Mouse (Mus musculus): ENCODE results near the gene Chpf2. TPM values are rescaled to one million over a fixed set of nuclear protein-coding genes. Genes with fewer than 3 reads are reported as not detected.

Gene Chpf2
- total and polyA plus RNA-seq, 3 experiments = 7.3 to 19.9 (median 15.8) TPM

GRCm38 (mm10) chr5:24601911-24602750 lies 15.6 kb downstream of the Chpf2 start:
- H3K4me3 ChIP-seq (ENCODE audit: low read depth, low read length) = no peak overlapping the region
- DNase-seq (ENCODE audit: low spot score) (no peak), ATAC-seq (ENCODE audit: extremely low read depth, insufficient number of reproducible peaks, low FRiP score, poor library complexity, severe bottlenecking) (no peak)
- peaks cover 10% of the 10 kb centered on the region for H3K4me1 ChIP-seq (ENCODE audit: insufficient read depth, low read depth, low read length)
- no peaks in the 10 kb centered on the region for H3K9me3 ChIP-seq (replicated peaks)
- H3K36me3 ChIP-seq (replicated peaks) = no peaks in the 10 kb centered on the region
- peaks cover 76% of the 10 kb centered on the region for H3K27me3 ChIP-seq (ENCODE audit: insufficient read depth, low read length)
- TF ChIP-seq GATA2 (IDR thresholded peaks at IDR 0.05; ENCODE audit: borderline replicate concordance, low read depth, low read length) = no peak
- no peak for TF ChIP-seq GATA1 (IDR thresholded peaks at IDR 0.05; ENCODE audit: borderline replicate concordance, low read length)
- TF ChIP-seq CTCF (IDR thresholded peaks at IDR 0.05; ENCODE audit: low read depth, low read length) = no peak
- TF ChIP-seq POLR2AphosphoS5 (IDR thresholded peaks at IDR 0.05; ENCODE audit: insufficient replicate concordance, low read depth, low read length) = no peak
- no peak for TF ChIP-seq TAL1 (conservative IDR thresholded peaks at IDR 0.05; ENCODE audit: low read depth, low read length)

DNA sequence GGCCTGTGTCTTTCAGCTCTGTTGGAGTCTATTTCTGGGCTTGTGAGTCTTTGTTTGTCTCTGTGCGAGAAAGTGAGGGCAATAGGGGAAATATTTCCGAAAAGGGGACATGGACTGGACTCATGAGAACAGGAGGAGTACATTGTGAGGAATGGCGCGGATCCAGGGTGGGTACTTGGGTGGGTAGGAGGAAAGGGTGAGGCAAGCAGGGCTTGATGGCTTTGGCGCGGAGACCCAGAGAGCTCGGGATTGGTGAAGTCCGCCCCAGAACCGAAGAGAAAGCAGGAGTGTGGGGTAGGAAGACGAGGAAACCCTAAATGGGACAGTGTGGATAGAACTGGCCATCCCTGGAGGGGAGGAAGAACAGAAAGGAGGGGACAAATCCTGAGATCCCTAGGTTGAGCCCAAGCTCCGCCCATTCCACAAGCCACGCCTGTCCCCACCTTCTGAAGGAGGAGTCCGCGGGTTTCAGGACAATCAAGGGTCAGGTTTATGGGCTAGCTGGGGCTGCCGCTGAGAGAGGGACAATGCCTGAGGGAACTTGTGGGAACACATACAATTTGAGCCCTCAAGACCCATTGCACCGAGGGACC lies 16.3 kb downstream of the Chpf2 start:
- Histone ChIP-seq H3K4me1 (ENCODE audit: insufficient read depth, low read depth, low read length) (peaks cover 8% of the 10 kb centered on the region), H3K27me3 (ENCODE audit: insufficient read depth, low read length) (peaks cover 76% of the 10 kb centered on the region), H3K4me3 (ENCODE audit: low read depth, low read length) (no peak overlapping the region), H3K36me3 (replicated peaks) (no peaks in the 10 kb centered on the region), H3K9me3 (replicated peaks) (no peaks in the 10 kb centered on the region)
- TF ChIP-seq CTCF (IDR thresholded peaks at IDR 0.05; ENCODE audit: low read depth, low read length) (no peak), GATA1 (IDR thresholded peaks at IDR 0.05; ENCODE audit: borderline replicate concordance, low read length) (no peak), TAL1 (conservative IDR thresholded peaks at IDR 0.05; ENCODE audit: low read depth, low read length) (no peak), GATA2 (IDR thresholded peaks at IDR 0.05; ENCODE audit: borderline replicate concordance, low read depth, low read length) (no peak), POLR2AphosphoS5 (IDR thresholded peaks at IDR 0.05; ENCODE audit: insufficient replicate concordance, low read depth, low read length) (no peak)
- no peak for ATAC-seq (ENCODE audit: extremely low read depth, insufficient number of reproducible peaks, low FRiP score, poor library complexity, severe bottlenecking)
- no peak for DNase-seq (ENCODE audit: low spot score)

DNA sequence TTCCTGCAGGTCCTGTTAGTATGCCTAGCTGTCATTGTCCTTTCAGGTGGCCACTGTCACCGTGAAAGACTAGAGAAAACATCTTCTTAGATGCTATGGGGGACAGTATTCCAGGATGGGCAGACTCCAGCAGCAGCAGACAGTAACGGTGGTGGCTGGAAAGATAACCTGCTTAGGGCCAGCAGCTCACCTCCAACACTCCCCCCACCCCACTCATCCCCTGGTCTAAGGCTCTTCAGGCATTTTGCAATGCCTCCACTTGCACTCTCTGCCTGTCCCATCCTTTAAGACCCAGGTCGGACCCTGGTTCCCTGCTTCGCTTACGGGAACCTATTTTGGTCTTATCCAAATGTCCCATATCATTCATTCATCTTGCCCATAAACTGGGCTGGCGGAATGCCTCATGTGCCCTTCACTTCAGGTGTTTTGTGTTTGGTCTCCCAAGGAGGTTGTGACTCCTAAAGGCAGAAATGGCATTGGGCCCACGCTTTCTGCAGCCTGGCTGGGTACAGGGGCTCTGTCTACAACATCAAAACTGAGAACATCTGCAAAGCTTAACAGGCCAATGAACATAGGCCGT lies 17.0 kb downstream of the Chpf2 start:
- Histone ChIP-seq H3K27me3 (ENCODE audit: insufficient read depth, low read length) (peaks cover 76% of the 10 kb centered on the region), H3K9me3 (replicated peaks) (no peaks in the 10 kb centered on the region), H3K36me3 (replicated peaks) (no peaks in the 10 kb centered on the region), H3K4me1 (ENCODE audit: insufficient read depth, low read depth, low read length) (peaks cover 3% of the 10 kb centered on the region), H3K4me3 (ENCODE audit: low read depth, low read length) (no peak overlapping the region)
- DNase-seq (ENCODE audit: low spot score) = no peak
- TF ChIP-seq CTCF (IDR thresholded peaks at IDR 0.05; ENCODE audit: low read depth, low read length) (no peak), POLR2AphosphoS5 (IDR thresholded peaks at IDR 0.05; ENCODE audit: insufficient replicate concordance, low read depth, low read length) (no peak), GATA2 (IDR thresholded peaks at IDR 0.05; ENCODE audit: borderline replicate concordance, low read depth, low read length) (no peak), TAL1 (conservative IDR thresholded peaks at IDR 0.05; ENCODE audit: low read depth, low read length) (no peak), GATA1 (IDR thresholded peaks at IDR 0.05; ENCODE audit: borderline replicate concordance, low read length) (no peak)
- ATAC-seq (ENCODE audit: extremely low read depth, insufficient number of reproducible peaks, low FRiP score, poor library complexity, severe bottlenecking) = no peak

DNA sequence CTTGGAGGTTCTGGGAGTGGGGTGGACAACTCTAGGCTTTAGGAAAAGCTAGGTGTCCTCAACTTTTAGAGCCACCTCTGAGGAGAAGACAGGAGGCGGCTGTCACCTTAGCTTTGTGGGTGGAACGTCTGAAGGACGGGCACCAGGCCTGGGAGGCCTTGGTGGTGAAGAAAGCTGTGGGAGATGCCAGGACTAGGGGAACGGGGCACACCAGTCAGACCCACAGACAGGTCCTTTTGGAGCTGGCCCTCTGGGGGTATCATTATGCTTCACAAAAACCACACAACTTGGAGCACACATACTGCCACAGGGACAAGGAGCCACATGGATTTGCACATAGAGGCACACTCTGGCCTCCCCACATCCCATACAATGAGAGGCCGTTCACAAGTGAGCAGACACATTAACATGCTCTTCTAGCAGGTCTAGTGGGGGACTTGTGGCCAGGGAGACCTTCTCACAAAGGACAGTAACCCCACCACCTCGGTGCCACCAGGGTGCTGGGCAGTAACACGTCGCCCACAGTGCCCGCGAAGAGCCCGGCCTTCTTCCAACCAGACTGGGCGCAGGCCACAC lies 17.6 kb downstream of the Chpf2 start:
- no peak for DNase-seq (ENCODE audit: low spot score)
- peaks cover 71% of the 10 kb centered on the region for H3K27me3 ChIP-seq (ENCODE audit: insufficient read depth, low read length)
- H3K4me3 ChIP-seq (ENCODE audit: low read depth, low read length) = no peak overlapping the region

GRCm38 (mm10) chr5:24604656-24605100 lies 18.1 kb downstream of the Chpf2 start:
- Histone ChIP-seq H3K4me3 (ENCODE audit: low read depth, low read length) (no peak overlapping the region), H3K4me1 (ENCODE audit: insufficient read depth, low read depth, low read length) (peaks cover 3% of the 10 kb centered on the region; the same call in 1 of the 2 replicates), H3K27me3 (ENCODE audit: insufficient read depth, low read length) (peaks cover 66% of the 10 kb centered on the region), H3K9me3 (replicated peaks) (no peaks in the 10 kb centered on the region), H3K36me3 (replicated peaks) (no peaks in the 10 kb centered on the region)
- TF ChIP-seq CTCF (IDR thresholded peaks at IDR 0.05; ENCODE audit: low read depth, low read length) (no peak), TAL1 (conservative IDR thresholded peaks at IDR 0.05; ENCODE audit: low read depth, low read length) (no peak), GATA1 (IDR thresholded peaks at IDR 0.05; ENCODE audit: borderline replicate concordance, low read length) (no peak), GATA2 (IDR thresholded peaks at IDR 0.05; ENCODE audit: borderline replicate concordance, low read depth, low read length) (no peak), POLR2AphosphoS5 (IDR thresholded peaks at IDR 0.05; ENCODE audit: insufficient replicate concordance, low read depth, low read length) (no peak)
- ATAC-seq (ENCODE audit: extremely low read depth, insufficient number of reproducible peaks, low FRiP score, poor library complexity, severe bottlenecking) (no peak), DNase-seq (ENCODE audit: low spot score) (no peak)

More for the DNA sequence above, 17.6 kb downstream of the Chpf2 start:
- Histone ChIP-seq H3K9me3 (replicated peaks) (no peaks in the 10 kb centered on the region), H3K4me1 (ENCODE audit: insufficient read depth, low read depth, low read length) (peaks cover 3% of the 10 kb centered on the region; the same call in 1 of the 2 replicates), H3K36me3 (replicated peaks) (no peaks in the 10 kb centered on the region)
- TF ChIP-seq TAL1 (conservative IDR thresholded peaks at IDR 0.05; ENCODE audit: low read depth, low read length) (no peak), GATA1 (IDR thresholded peaks at IDR 0.05; ENCODE audit: borderline replicate concordance, low read length) (no peak), POLR2AphosphoS5 (IDR thresholded peaks at IDR 0.05; ENCODE audit: insufficient replicate concordance, low read depth, low read length) (no peak), GATA2 (IDR thresholded peaks at IDR 0.05; ENCODE audit: borderline replicate concordance, low read depth, low read length) (no peak), CTCF (IDR thresholded peaks at IDR 0.05; ENCODE audit: low read depth, low read length) (no peak)
- ATAC-seq (ENCODE audit: extremely low read depth, insufficient number of reproducible peaks, low FRiP score, poor library complexity, severe bottlenecking) = no peak

Measured in G1E (cell line).